Mouse (Mus musculus) kidney, postnatal 36 days (tissue): ENCODE measurements at regions not wholly inside any gene's neighbourhood (a gene's known extent, or its start where the extent isn't known, plus 50 kb on each side); places are given as distances from the start of the nearest gene placed in this dataset.

Experiments
- DNase-seq, 2 experiments: peaks; one replicate each; pipeline ENCODE4 v3.0.0; 2021 to 2022; ENCODE audit warnings: mixed read lengths in 2 of 2

DNA sequence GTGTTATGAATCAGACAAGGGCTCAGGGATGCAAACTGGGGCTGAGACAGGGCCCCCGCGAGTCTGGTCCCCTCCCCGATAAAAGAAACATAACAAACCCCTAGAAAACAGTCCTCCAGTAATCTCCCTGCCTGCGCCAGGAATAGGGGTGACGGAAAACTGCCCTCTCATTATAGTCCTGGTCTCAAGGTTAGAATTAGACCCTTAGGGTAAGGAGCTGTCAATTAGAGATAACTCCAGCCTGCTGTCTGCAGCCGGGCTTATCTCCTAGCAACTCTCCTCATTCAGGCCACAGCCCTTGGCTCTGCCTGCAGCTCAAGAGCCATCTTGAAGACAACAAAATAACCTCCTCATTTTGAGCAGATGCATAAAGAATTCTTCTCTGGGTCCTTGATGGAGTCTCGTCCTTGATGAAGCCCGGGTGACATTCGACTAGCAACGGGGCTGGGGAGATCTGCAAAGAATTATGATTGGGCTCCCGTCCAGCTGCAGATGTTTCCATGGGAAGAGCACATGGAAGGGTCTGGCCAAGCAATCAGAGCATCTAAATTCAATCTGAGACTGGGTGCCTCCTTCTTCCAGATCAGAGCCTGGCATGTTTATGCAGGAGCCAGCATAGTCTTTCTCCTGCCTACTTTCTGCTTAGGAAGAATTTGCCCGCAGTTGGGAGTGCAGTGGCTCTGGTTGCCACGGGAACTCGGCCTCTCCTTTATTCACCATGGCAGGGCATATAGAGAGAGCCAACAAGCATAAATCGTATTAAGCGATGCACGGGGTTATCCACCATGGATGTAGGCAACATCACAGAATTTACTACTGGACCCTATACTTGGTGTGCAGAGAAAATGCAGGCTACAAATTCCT lies 281.2 kb downstream of the Sox11 start:
- no peak for DNase-seq

DNA sequence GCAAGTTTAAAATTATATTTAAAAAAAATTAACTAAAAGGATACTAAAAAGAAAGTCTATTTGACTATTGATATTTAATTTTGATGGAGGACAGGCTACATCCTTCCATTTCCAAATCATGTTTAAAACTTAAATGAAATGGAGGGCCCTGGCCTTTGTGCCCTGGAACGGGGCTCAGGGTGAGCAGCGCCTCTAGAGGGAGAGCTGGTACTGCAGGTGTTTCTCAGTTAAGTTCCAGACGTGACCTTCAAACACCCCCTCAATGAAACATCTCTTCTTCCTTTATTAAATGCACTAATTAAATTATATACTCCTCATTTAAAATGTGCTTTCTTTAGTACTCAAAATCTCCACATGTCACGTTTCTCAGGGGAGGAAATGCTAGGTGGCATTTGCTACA lies 282.5 kb downstream of the Sox11 start:
- DNase-seq = peak; percentile 14 to 62

DNA sequence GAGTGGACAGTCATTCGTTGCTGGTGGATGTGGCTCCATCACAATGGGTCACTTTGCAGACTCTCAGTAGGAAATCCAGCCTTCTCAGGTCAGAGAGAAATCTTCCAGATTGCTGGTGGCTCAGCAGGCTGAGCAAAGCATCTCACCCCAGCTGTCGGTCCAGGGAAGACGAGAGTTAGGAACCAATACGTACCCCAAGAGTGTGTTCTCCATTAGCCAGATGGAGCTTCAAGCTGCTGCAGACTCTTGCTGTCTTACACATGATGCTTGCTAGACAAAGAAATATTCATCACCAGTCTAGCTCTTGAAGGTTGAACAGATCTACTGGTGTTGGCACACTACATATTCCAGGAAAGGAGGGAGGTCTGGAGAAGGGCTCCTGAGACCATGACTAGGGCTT lies 288.0 kb downstream of the Sox11 start:
- DNase-seq = no peak

DNA sequence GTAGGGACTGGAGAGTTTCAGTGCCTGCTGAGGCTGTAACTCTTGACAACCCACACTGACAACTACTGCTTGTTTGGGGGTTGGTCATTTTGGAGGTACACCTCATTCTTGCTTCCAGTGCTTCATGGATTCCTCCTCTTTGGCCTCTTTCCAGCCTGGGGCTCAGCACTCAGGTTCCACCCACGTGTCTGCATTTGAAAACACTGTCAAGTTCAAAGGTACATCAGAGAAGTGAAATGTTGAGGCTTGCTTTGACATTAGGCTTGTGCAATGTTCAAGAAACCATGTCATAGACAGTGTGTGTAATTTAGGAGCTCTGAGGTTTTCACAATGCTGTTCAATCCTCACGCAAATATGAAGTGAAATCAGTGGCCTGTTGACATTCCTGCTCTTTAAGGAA lies 304.5 kb downstream of the Sox11 start:
- no peak for DNase-seq

DNA sequence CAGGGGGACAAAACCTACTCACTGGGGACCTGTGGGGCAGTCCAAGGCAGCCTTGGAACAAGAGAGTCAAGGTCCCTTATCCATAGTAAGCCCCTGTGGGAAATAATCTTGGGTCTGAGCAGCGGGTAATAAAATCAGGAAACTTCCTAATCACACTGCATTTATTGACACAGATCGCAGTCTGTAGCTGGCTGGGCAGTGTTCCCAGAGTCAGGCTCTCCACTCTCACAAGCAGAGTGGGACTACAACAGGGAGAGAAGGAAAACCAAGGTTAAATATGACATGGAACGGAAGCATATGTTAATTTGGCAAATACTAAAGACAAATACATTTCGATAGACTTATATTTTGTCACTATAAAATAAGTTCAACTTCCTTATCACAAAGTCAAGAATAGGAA lies 322.6 kb downstream of the Sox11 start:
- DNase-seq = no peak

DNA sequence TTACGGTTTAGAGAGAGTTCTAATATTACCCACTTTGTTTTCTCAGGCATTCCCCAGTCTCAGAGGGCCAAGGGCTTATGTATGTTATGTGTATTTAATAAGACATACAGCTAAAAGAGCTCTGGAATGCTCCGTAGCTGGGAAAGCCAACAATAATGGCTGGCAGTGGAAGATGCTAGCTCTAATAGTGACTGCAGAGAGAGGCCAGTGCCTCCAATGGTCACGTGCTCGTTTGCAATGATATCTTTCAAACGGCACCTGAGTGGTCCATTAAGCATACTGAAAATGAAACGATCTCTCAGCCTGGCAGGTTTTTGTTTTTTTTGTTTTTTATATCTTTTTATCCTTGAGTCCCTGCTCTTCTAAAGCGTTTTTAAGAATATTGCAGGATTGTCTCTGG lies 324.0 kb downstream of the Sox11 start:
- no peak for DNase-seq

DNA sequence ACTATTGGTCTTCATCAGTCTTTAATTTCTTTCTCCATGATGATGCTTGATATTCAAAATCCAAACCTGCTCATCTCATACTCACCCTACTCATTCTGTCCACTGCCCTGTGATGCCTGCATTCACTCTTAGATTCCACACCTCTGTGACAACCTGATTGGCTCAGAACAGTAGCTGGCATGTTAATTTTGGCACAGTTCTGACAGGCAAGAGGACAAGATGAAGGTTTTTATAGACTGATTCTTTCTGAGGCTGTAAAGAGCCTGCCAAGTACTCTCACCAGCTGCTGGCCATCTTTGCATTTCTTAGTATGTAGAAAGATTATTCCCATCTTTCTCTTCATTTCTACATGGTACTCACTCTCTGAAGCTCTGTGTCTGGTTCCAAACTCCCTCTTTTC lies 343.1 kb downstream of the Sox11 start:
- DNase-seq = no peak

DNA sequence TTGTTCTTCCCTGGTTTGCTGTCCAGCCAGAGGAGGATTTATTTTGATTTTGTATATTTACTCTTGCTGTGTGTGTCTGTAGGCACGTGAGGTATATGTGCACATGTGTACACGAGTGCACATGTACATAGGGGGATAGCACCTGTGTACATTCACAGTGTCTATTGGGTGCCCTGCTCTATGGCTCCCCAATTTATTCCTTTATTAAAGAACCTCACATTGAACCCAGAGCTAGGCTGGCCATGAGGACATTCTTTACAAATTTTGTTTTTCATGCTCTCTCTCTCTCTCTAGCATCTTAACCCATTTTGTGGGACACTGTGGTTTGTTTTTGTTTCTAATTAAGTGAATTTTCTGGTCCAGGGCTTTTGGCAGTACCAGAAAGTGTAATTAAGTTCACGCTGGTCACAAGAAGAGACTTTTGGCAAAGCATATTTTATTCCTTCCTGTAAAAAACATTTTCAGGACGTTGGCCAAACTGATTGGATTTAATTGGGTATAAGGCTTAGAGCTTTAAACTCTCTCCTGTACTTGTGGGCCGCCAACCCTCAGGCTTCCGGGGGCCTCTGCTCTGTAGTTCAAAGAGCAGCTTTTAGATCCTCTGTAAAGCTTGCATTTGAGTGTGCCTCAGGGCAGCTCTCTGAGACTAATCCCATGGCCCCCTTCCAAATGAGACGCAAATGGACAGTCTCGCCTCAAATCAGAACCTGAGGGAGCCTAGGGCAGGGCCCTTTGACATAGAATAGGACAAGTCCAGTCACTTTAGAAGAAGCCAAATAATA lies 365.9 kb downstream of the Sox11 start:
- DNase-seq = peak; percentile 0 to 5

DNA sequence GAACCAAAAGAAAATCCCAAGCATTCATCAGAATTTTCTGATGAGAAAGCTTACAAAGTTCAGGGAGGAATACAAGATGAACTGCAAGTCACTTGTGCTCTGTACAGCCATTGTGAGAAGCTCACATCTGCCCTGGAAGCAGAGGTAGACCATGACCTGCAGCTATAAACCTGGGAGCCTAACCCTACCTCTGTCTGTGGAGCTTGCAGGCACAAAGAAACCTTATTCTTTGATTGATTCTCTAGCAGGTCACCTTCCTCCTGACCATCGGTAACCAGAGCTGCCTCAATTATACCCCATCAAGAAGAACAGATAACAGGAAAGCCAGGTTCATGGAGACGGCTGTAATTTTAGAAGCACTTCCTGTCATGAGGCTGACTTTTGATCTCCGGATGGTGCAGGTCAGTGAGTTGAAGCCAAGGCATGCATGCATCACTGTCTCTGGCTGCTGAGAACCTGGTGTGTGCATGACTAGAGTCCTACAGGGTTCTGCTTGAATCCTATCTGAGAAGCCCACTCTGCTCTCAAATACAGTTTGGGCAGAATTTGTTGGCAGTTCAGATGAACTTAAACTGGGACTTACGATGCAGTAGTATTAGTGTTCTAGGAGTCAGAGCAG lies 369.8 kb downstream of the Sox11 start:
- DNase-seq = no peak

DNA sequence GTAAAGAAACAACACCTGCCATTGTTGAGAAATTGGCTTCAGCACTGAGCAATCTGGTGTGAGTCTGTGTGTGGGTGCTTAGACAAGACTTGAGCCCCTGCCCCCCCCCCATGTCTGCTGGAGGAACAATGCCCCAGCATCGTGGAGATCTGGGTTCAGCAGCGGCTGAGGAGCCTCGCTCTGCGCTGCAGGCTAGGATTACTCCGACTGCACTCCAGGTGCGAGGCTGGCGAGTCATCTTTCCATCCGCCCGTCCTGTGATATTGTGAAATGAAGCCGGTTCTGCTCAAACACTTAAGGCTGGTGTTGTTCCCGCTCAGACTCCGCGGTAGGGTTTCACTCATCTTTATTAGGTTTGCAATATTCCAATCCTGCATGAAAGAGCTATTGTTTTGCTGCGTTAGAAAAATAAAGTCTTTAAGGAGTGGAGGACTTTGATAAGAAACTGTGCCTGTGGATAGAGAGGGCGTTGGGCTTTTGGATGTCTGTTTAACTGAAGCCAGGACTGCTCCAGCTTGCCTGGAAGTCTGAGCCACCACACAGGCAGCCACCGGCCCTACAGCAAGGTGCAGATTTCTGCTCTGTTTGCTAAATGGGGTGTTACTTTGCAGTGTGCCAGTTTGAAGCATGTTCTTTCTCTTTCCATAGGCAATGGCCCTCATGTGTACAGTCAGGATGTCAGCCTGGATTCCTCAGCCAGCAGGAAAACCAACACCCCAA lies 375.2 kb downstream of the Sox11 start:
- DNase-seq = no peak

DNA sequence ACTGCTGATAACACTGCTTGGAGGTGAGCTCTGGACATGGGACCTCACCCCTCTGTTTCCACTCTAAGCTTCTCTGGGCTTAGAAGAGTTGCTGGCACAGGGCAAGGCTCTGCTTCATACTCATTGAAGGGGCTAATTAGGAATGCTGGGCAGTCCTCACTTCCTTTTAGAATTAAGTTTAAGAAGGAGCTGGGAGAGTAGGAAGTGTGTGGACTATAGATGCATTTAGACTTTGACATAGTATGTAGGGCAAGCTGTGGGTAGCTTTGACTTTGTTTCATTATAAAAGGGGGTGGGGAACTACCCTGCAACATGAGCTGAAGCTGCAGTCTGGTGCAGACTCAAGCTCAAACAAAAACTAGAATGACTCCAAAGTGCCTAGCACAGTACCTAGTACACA lies 378.5 kb downstream of the Sox11 start:
- no peak for DNase-seq

DNA sequence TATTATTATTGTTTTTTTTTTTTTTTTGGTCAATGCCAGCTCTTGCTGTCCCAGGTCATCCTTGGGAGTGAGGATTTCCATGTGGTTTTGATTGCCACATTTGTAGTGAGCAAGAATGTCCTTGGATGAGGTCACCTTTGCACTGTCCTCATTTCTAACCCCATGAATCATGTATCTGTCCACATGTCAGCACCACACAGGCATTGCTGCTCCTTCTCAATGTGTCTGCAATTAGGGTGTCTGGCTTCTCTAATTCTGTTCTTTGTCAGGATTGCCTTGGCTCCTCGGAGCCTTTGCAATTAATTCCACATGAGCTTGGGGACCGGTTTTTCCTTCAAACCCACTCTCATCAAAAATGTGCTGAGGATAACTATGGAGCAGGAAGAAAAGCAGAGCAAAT lies 402.5 kb downstream of the Sox11 start:
- DNase-seq = no peak

DNA sequence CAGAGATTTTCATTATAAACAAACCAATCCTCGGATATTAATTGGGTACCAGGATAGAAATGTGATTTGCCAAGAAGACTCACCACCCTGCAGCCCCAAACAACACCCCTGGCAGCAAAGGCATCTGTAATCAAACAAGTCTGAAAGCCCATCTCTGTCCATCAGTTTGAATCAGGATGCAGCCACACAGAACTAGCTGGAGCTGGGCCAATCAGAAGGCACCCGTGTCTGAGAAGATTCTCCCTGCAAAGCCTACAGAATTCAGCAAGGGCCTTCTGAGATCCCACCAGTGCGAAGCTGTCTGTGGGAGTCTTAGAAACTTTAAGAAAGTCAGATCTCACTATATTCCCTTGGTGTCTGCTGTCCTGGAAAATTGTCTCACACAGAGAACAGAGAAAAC lies 404.5 kb downstream of the Sox11 start:
- DNase-seq = no peak

DNA sequence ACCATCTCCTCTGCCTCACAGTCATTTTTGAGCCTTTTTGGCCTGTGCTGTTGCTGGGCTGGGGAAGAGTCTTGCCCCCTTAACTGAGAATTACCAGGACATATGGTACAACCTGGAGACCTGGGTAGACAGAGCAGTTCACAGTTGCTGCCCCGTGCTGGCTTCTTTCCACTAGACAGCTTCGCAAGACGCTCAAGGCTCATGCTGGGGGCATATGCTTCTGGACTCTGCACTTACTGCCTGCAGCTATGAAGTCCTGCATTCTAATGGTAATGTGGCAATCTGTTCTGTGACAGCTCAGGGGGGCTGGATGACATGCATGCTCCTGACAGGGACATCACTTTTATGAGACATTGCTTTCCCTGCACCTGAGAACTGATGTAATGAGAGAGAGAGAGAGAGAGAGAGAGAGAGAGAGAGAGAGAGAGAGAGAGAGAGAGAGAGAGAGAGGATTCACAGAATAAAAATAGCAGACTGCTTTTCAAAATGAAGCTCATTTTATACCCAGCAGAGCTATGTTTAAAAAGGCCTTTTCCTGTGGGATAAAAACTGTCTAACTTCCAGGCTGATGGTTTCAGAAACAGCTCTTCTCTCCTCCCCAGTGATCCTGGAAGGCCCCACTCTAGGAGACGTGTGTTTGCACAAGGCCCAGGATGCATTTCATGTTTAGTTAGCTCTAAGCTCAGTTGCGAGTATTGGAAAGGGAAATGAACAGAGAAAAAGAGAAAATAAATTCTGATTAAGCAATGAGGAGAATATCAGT lies 405.5 kb downstream of the Sox11 start:
- no peak for DNase-seq

DNA sequence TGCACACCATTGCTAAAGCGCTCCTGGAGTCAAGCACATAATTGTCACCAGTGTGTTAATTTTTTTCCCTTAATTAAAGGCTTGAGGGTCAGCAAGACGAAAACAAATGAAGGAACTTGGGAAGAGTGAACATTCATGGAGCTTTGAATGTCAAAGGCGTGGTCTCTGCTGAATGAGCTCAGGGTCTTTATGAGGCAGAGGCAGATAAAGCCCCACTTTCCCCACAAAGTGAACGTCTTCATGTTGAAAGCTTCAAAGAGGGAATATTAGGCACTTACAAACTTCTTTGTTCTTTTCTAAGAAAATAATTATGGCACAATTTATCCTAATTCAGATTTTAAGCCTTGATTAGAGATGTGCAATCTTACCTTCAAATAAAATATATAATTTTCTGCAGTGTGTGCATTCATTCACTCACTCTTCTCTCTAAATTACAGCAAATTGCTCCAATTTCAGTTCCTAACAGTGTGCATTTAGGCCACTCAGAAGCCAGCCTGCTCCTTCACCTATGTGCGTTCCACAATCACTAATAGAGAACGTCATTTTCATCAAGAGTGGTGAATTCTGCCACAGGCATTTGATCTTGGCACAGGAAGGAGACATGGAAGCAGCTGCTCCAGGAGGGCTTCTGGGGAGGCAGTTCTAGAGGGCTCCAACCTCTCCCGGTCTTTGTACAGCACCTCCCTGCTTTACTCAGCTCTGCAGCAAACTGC lies 412.1 kb downstream of the Sox11 start:
- no peak for DNase-seq

DNA sequence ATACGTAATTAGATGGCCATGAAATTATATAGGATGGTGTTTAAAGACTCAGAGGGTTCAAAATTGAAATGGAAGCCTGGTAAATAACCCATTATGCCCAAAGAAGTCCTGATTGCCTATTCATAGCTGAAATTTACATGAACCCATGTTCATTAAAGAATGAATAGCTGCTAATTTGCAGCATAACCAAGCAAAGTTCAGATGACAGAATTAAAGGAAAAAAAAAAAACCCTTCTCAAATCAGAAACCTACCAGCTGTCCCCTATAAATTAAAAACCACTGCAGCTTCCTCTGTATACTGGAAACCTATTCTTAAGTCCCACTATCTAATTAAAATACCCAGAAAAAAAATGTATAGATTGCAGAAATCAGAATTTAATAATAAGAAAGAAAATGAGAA lies 436.2 kb downstream of the Sox11 start:
- DNase-seq = no peak

DNA sequence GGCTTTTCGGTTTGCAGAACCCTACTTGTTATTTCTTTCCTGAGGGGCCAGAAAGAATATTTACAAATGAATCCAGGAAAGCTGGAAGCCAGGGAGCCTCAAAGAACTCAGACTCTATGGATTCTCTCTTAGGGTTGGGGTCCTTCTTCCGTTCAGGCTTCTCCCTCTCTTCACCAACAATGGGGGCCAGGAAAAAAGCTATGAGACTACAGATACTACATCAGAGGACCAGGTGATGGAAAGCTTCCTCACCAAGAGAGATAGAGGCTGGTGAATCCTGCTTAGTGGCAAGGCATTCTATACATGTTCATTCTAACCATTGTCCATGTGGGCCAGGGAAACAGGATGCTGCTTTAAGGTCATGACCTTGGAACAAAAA lies 434.9 kb downstream of the Cmpk2 start:
- no peak for DNase-seq

DNA sequence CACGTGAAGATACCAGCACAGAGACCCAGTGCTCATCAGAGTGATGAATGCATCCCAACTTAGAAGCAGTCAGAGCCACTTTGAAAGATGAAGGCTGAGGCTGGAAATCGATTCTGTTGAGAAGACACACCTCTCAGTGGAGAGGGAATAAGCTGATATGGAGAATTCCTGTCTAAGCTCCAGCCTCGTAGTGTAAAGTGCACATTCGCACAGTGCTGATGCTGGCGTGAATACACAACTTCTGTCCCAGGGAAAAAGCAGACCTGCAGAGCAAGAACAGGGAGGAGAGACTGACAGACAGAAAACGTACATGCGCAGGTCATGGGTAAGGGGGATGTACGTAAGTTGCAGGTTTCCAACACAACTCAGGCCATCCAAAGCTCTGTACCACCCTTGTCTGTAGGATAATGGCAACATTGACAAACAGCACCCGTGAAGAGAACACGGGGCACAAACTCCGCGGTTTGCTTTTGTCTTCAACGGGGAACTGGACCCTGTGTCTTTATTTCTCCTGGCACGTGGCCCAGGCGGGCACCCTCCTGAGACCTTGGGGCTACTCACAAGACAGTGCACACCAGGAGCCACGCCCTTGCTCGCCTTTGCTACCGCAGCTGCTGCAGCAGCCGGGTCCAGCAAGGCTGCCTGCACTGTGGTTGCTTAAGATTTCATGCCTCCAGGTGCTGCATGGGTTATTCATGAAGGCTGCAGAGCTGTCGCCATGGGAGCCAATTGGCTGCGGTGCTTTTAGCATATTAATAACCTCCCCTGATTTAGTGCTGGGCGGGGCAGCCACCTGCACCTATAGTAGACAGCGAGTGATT lies 434.3 kb downstream of the Cmpk2 start:
- DNase-seq = peak; percentile 5 to 14

DNA sequence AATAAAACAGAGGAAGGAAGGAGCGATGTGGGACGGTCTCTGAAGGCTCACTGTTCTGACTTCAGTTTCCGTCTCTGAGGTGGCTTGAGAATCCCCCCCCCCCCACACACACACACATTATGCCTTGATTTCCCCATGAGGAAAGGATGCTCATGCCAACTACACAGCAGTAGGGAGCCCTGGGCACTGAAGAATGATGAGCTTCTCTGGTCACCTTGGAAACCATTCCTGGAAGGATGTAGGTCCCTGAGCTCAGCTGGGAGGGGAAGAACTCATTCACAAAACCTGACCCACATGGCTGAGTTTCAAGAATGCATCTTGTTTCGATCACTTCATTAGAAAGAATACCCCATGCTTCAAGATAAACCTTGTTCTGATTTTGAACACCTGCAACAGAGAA lies 422.2 kb downstream of the Cmpk2 start:
- no peak for DNase-seq

DNA sequence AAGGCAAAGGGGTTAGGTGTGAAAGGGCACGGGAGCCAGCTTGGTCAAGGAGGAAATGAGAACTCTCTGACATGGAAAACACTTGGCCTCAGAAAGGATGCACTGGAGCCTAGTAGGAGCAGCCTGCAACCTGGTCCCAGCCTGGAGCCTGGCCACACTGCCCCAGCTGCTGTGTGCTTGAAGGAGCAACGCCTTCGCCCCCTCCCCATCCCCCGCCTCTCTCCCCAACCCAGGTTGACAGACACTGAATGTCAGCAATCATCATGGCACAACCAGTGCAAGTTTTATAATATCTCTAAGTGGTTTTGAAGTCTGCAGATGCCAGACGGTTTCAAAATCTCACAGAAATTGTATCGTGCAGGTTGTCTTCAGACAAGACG lies 417.6 kb downstream of the Cmpk2 start:
- DNase-seq = no peak
